Mouse (Mus musculus): ENCODE measurements around the gene Dlgap4.
A peak's percentile ranks its signal among the peaks of the same experiment; 100 is the strongest.

Gene Dlgap4

GRCm38 (mm10) chr2:156664407-156664806 is 50.9 kb downstream of the Dlgap4 start:
- DNase-seq: no peak

- DNase-seq: no peak
These were observed 51.6 kb downstream of the Dlgap4 start for GRCm38 (mm10) chr2:156664993-156665518.

DNA sequence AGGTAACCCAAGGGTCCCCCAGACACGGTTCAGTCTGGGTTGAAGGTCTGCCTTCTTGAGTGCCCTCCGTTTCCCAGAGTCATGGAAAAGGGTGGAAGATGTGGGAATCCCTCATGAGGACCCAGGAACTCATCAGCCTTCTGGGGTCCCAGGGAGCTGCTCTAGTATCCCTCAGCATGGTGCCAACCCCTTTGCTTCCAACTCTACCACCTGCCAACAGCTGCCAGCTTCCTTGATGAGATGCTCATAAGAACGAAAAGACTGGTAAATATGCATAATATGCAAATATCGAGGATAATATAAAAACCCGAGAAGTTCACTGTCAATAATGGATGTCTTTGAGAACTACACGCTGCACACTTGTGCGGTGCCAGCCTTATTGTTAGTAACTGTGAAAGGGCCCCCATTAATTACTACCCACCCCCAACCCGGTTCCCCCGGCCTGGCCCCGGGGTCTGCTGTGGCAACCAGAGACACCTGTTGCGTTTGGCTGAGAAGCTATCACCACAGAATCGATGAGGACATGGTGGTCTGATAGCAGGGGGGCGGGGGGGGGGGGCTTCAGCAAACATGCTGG is 52.2 kb downstream of the Dlgap4 start:
- no peak for DNase-seq

DNA sequence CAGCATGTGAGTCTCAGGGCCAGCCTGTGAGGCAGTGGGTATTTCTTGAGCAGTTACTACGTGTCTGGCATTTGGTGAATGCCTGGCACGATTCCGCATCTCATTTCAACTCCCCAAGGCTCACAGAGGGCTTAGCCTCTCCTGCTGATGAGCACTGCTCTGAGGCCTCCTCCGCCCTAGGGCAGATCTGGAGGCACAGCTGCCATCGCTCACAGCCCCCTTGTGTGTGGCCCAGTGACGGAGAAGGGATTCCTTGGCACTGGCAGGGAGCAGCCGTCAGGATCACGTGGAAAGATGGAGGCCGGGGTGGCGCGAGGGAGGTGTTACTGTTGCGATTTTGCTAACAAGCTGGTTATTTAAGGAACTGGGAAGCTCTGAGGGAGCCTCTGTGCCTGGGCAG is 52.7 kb downstream of the Dlgap4 start:
- DNase-seq: no peak

DNA sequence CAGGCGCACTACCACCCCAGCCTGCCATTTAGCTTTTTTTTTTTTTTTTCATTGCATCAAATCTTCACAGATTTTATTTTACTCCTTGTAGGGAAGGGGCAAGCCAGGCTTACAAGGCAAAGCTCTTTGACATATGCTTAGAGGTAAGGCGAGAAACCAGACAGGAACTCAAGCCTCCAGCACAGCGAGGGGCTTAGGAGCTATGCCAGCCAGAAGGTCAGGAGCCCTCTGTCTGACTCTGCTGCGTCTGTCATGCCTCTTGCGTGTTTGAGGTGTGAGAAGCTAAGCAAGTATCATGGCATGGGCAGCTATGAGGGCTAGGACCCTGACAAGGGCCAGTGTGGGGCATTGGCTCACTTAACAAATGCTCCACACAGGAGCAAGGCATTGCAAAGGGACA is 53.8 kb downstream of the Dlgap4 start:
- DNase-seq: no peak

DNA sequence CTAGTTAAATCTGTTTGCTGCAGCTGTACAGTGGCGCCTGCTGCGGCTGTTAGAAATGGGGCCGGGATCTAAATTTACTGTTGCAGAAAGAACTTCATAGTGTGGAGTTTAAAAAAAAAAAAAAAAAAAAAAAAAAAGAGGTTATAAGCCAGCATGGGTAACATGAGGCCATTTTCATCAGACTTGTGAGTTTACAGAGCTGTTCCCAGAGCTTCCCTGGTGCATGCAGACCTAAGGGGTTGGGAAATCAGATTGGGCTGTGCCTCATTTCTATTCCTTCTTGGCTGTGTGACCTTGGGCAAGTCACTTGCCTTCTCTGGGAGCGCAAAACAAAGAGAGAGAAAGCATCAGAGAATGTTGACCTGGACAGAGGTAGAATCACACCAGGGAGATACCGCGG is 55.1 kb downstream of the Dlgap4 start:
- no peak for DNase-seq

GRCm38 (mm10) chr2:156673307-156673706 is 59.8 kb downstream of the Dlgap4 start:
- no peak for DNase-seq

DNA sequence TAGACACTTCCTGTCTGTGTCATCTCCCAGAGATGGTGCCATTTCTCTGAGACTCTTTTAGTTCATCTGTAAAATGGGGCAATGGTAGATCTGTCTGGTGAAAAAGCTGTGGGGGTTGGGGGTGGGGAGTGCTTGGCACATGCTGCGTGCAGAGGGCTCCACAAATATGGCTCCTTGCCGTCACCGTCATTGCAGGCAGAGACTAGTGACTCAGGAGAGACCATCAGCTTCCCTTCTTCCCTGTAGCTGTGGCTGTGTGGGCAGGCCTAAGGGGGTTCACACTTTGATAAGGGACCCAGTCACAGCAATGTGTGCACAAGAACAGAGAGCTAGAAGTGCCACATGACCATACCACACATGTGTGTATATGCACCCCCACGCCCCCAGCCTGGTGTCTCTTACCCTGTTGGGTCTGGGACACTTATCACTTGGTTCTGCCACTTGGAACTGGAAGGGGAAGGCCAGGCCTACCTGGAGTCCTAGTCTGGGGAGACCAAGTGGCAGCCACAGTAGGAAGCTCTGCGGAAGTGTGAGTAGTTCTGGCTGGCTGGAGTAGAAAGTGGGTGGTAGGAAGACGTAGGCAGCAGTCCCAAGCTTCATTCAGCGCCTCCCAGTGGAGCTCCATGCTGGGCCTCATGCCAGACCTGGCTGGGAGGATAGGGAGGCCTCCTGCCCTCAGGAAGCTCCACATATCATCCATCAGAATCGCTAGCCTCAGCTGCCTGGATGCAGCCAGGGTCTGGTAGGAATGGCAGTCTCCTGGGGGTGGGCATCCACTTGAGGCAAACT is 60.6 kb downstream of the Dlgap4 start:
- DNase-seq: no peak

GRCm38 (mm10) chr2:156676885-156677284 is 63.4 kb downstream of the Dlgap4 start:
- peak; percentile 37 for DNase-seq

- no peak for DNase-seq
These were observed 64.6 kb downstream of the Dlgap4 start for GRCm38 (mm10) chr2:156678112-156678511.

- DNase-seq: no peak
These were observed 69.5 kb downstream of the Dlgap4 start for GRCm38 (mm10) chr2:156682965-156683364.

- no peak for DNase-seq
These were observed 72.5 kb downstream of the Dlgap4 start for GRCm38 (mm10) chr2:156685999-156686398.

DNA sequence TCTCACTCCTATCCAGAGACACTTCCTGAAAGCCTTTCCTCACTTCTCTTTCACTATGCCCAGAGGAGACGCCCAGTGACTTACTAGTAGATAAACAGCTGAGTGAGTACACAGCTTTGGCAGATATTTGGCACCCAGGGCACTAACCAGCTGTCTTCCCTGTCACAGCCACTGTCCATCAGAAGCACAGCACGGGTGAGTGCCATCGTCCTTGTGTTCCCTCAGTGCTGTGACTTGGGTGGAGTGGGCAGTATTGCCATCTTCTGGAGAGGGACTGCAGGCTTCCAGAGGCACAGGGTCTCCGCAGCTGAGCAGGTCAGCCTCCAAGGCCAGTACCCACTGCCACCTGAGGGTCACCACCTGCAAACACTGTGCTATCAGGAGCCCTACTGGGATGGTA is 73.2 kb downstream of the Dlgap4 start:
- no peak for DNase-seq

GRCm38 (mm10) chr2:156688604-156689003 is 75.1 kb downstream of the Dlgap4 start:
- DNase-seq: no peak

DNA sequence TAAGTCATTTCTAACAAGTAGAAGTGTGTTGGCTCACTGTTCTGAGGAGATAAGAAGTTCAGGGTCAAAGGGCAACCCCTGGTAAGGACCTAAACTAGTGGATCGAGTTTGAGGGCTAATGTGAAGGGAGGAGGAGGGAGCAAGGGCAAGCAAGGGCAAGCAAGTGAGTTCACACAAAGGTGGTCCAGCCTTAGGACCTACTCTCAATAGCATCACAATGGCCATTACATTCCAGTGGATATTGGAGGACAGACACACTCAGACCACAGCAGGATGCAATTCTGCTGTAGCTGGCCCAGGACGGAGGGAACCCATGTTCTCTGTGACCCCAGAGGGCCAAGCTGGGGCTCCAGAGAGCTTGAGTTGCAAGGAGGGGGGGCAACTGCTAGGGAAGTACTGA is 77.3 kb downstream of the Dlgap4 start:
- no peak for DNase-seq

GRCm38 (mm10) chr2:156691746-156692145 is 78.2 kb downstream of the Dlgap4 start:
- DNase-seq: no peak

DNA sequence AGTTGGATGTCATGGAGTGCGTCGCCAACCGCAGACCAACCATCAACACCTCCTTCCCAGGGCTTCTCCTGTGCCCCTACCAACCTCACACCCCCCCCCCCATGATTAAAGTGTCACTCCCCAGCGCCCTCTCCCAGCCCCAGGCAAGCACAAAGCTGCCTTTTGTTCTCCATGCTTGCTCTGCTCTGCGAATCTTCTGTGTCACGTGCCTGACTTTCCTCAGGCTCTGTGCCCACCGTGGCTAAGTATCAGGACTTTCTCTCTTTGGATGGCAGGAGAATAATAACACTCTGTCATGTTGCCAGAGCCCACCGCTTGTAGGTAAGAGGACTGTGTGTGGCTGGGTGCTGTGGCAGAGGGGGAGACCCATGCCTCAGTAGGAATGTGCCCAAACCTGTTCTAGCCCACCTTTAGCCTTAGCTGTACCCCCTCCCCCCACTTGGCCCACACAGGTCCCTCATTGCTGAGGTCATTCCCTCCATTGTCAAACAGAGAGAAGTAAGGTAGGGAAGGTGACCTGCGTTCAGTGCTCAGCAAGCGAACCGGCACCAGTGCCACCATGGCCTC is 79.8 kb downstream of the Dlgap4 start:
- DNase-seq: no peak

GRCm38 (mm10) chr2:156697261-156697660 is 83.8 kb downstream of the Dlgap4 start:
- DNase-seq: no peak

DNA sequence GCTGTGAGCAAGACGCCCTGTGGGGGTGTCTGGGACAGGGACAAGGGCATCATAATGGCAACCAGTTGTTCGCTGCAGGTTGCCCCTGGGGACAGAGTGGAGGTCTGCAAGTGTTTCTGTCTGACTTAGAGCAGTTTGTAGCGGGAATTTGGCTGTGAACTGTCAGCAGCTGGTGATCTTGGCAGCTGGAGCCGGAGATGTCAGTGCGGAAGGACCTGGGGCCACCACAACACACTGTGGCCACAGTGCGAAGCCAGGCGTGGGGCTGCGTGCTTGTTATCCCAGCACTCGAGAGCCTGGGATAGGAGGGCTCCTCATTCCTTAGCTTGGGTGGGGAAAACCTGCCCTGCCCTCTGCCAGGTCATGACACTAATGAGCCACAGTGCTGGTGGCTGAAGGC is 84.7 kb downstream of the Dlgap4 start:
- DNase-seq: no peak

DNA sequence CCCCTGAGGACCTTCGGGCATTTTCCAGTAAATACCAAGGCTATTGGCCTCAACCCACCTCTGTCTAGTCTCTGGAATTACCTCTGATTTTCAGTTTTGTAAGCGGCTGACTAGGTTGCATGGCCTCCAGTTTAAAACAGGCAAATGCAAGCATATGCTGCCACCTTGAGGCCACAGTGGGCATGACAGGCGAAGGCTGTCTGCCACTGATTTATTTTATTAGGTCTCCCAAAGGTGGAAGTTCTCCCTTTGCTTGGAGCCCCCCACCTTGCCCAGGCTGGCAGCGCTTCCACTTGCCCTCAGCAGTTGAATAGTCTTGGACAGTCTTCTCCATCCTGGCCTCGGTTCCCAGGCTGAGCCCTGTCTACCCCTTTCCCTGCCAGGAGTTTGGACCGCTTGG is 92.0 kb downstream of the Dlgap4 start:
- peak; percentile 83 for DNase-seq

DNA sequence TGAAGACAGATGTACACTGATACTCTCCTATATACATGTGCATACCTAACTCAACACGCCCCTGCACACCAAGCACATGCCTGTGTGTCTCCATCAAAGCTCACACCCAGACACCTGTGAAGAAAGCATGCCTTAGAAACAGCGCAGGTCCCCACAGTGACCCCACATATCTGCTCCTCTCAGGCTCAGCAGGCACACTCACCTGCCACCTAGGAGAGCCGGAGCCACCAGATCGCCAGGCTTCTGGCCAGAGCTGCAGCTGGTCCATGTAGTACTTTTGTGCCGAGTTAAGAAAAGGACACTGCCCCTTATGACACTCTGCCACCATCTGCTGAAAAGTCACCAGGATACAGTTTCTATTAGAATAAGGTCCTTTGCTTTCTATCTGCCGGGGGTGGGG is 103.2 kb downstream of the Dlgap4 start:
- DNase-seq: no peak

DNA sequence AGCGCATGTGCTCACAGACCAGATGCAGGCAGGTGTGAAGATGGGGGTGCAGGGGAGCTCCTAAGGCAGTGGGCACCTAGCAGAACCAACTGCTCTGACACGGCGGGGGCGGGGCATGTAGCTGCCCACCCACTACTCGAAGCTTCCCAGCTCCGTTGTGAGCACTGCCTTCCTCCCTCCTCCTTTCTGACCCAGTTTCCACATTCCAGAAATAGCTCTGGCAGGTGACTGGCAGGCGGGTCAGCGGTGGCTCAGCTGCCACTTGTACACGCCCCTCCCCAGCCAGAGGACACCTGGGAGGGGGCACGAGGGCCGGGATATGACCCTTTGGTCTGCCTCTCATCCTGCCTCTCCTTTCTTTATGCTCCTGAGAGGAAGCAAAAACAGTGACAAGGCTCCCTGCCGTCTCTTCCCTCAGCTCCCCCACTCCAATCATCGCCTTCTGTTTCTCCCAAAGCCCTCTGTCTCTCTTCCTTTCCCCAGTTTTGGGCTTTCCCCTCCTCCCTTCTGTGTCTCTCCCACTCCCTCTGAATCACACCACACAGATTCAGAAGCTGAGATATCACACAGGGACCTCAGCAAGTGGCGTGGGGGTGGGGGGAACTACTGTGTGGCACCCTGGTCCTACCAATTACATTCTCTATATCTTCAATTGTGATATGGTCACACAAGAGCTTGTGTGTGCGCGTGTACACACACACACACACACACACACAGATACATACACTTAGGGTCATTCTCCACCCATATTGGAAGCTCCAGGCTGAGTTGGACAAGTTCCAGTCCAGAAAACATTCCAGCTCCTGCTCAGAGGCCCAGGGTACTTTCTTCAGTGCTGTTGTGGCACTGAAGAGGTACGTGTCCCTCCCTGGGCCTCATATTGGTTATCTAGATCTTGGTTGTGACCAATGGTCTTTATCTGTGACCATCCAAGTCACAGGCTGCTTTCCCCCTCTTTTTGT is 104.1 kb downstream of the Dlgap4 start:
- DNase-seq: peak; percentile 62

DNA sequence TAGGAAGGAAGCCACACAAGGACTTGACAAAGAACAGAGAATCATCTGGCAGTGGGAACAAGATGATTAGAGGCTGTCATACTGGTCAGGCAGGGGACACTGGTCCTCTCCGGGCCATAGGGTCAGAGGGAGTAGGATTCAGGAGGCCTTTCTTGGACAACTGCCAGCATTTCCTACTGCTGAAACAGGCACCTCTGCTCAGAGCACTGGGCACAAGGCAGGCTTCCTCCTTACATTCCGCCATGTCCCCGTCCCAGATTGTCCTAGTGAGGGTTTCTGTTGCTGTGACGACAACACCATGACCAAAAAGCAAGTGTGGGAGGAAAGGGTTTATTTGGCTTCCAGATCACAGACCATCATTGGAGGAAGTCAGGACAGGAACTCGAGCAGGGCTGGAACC is 105.3 kb downstream of the Dlgap4 start:
- DNase-seq: no peak
